Mouse (Mus musculus) hindbrain, embryonic 16.5 days (tissue): ENCODE data around the gene Pomgnt1. TPM values are rescaled to one million over a fixed set of nuclear protein-coding genes. Genes with fewer than 3 reads are reported as not detected.

Experiments
- ATAC-seq: fragments of 200-750 bp; cut with Nextera tagmentation; 2 replicates; pipeline ENCODE4 v1.8.0; 2017; ENCODE audit warnings: moderate TSS enrichment, moderate library complexity
- H3K27ac ChIP-seq: fragments of 300-500 bp; sonication (generic); 2 replicates; pipeline ENCODE4 v1.5.1; 2014; ENCODE audit warnings: low read depth, mild to moderate bottlenecking, control low read depth, low read length, moderate library complexity
- H3K27me3 ChIP-seq: fragments of 300-500 bp; sonication (generic); replicated peaks from 2 replicates; pipeline ENCODE4 v1.6.1; 2014; ENCODE audit warnings: low read length; ENCODE audit not compliant: control insufficient read depth, insufficient read depth
- H3K36me3 ChIP-seq: fragments of 300-500 bp; sonication (generic); 2 replicates; pipeline ENCODE4 v1.6.1; 2014; ENCODE audit warnings: mild to moderate bottlenecking, low read length, moderate library complexity, mixed read lengths; ENCODE audit not compliant: control insufficient read depth, insufficient read depth
- H3K4me1 ChIP-seq: fragments of 300-500 bp; sonication (generic); 2 replicates; pipeline ENCODE4 v1.6.1; 2014; ENCODE audit warnings: low read depth, low read length; ENCODE audit not compliant: control insufficient read depth, insufficient read depth
- H3K4me2 ChIP-seq: fragments of 300-500 bp; sonication (generic); 2 replicates; pipeline ENCODE4 v1.6.1; 2014; ENCODE audit warnings: mild to moderate bottlenecking, low read length, control low read depth, moderate library complexity
- H3K4me3 ChIP-seq: fragments of 300-500 bp; sonication (generic); 2 replicates; pipeline ENCODE4 v1.5.1; 2014; ENCODE audit warnings: mild to moderate bottlenecking, low read length, control low read depth, moderate library complexity
- H3K9ac ChIP-seq: fragments of 300-500 bp; sonication (generic); 2 replicates; pipeline ENCODE4 v1.6.1; 2014; ENCODE audit warnings: low read depth, mild to moderate bottlenecking, control low read depth, low read length, moderate library complexity
- H3K9me3 ChIP-seq: fragments of 300-500 bp; sonication (generic); 2 replicates; pipeline ENCODE4 v1.6.1; 2014; ENCODE audit warnings: mild to moderate bottlenecking, low read length, moderate library complexity; ENCODE audit not compliant: control insufficient read depth
- WGBS: fragments of 180-500 bp; shearing (Covaris S2); extraction: QIAGEN DNeasy Blood & Tissue Kit; methylation state at CpG from one replicate; pipeline ENCODE4 v1.1.7; 2014; 5-methylcytosine and 5-hydroxymethylcytosine counted together
- polyA plus RNA-seq: library from polyadenylated mRNA; unstranded; fragments of >200 nt; fragmentation: Nextera tagmentation; extraction: Ambion mirVana; gene quantifications from 2 replicates; pipeline ENCODE4 v1.2.1, GENCODE M21; 2015

Gene Pomgnt1
- polyA plus RNA-seq, 1 experiment from 2014 or later, result 68.2 TPM

DNA sequence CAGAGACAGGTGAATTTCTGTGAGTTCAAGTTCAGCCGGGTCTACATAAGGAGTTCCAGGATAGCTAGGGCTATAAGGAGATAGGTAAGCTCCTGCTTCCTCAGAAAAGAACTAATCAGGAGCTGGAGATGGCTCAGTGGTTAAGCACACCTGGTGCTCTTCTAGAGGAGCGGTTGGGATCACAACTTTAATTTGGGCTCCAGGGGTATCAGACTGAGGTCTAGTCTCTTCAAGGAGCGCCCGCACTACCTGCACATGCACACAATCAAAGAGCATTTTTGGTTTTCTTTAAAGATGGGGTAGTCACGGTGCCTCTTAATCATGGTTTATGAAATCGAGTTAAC, 26.1 kb downstream of the Pomgnt1 start:
- peak; percentile 21; the same call in 1 of the 2 replicates for ATAC-seq
- Histone ChIP-seq H3K27ac (peak overlapping the region; percentile 90), H3K36me3 (peaks cover 15% of the 10 kb centered on the region; the same call in 1 of the 2 replicates), H3K4me1 (peaks cover 11% of the 10 kb centered on the region), H3K9me3 (no peaks in the 10 kb centered on the region), H3K27me3 (no peaks in the 10 kb centered on the region), H3K9ac (peak overlapping the region; percentile 95), H3K4me3 (peak overlapping the region; percentile 83), H3K4me2 (peak overlapping the region; percentile 82)
- 24% methylated on average over 6 of the region's 6 CpGs for WGBS

DNA sequence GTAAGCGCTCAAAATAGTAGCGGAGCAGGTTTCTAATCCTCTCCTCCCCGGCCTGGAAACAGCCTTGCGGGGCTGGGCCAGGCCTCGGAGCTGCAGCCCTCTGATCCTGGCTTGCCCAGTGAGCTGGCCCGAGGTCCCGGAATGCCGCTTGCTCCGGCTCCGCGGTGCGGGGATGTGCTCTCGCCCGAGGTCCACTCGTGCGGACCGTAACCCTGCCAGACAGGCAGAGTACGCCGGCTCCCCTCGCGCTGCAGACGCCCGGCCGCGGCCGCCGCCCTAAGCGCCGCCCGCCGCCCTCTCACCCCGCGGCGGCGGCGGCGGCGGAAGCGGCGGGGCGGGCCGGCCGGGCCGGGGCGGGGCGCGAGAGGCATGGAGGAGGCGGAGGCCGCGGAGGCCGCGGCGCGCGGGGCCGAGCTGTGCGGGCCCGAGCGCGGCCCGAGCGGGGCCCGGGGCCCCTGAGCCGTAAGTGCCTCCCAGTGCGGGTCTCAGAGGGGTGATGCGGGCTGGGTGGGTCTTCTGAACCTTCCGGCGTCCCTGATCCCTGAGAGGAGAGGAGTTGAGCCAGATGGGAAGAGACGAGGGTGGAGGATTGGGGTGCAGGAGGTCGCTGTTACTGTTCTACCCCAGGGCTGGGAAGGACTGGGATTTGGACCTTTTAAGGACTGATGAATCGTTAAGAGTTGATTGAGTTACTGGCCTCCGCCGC, 26.7 kb downstream of the Pomgnt1 start:
- WGBS, result 0% methylated on average over 42 of the region's 73 CpGs
- ATAC-seq, result peak; percentile 92

DNA sequence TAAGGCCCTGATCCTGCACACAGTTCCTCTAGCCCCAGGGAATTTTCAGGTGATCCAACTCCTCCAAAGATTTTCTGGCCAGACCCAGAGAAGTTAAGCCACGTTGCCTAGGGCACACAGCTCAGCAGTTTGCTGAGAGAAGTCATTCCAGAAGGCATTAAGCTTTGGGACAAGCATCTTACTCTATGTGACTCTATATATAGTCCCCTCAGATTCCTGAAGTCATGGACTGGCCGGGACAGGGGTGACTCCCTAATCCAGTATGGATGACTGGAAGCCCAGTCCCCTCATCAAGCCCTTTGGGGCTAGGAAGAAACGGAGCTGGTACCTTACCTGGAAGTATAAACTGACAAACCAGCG, 27.2 kb downstream of the Pomgnt1 start:
- peak overlapping the region; percentile 90 for H3K27ac ChIP-seq
- H3K4me1 ChIP-seq, result peaks cover 11% of the 10 kb centered on the region
- H3K9me3 ChIP-seq, result no peaks in the 10 kb centered on the region
- peak overlapping the region; percentile 82 for H3K4me2 ChIP-seq
- no peaks in the 10 kb centered on the region for H3K27me3 ChIP-seq
- peak overlapping the region; percentile 95 for H3K9ac ChIP-seq
- peak overlapping the region; percentile 83 for H3K4me3 ChIP-seq
- ATAC-seq, result 0 out of 2 replicates have a peak, but pooled peaks have one; percentile 18
- WGBS, result 13% methylated on average over 4 of the region's 4 CpGs
- peaks cover 23% of the 10 kb centered on the region for H3K36me3 ChIP-seq

More for the DNA sequence above, 26.7 kb downstream of the Pomgnt1 start:
- H3K27me3 ChIP-seq, result no peaks in the 10 kb centered on the region
- H3K36me3 ChIP-seq, result peaks cover 20% of the 10 kb centered on the region; the same call in 1 of the 2 replicates
- H3K4me2 ChIP-seq, result peak overlapping the region; percentile 82
- peak overlapping the region; percentile 90 for H3K27ac ChIP-seq
- no peaks in the 10 kb centered on the region for H3K9me3 ChIP-seq
- peak overlapping the region; percentile 83 for H3K4me3 ChIP-seq
- peak overlapping the region; percentile 95 for H3K9ac ChIP-seq
- H3K4me1 ChIP-seq, result peaks cover 11% of the 10 kb centered on the region

DNA sequence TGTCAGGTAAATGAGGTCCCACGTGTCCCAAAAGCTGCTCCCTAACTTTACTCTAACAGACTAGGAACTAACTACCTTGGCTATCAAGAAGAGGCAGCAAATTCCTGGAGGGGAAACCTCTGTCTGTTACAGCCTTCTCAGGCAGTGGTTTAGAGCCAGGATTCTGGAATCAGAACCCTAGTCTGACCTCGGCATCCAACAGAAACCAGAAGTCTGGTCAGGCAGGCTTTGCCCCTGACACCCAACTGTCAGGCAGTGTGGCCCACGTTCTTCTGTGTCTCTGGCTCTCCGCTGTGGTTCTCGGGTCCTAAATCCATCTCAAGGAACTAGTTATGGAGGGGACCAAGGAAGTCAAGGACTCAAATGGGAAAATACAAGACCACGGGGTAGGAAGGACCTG, 27.6 kb downstream of the Pomgnt1 start, which contains the start of gene Lurap1:
Lurap1 (minus strand) TSS at position 101 of the 400 bp plus-strand sequence.
- Histone ChIP-seq H3K4me1 (peaks cover 11% of the 10 kb centered on the region), H3K36me3 (peaks cover 27% of the 10 kb centered on the region), H3K4me2 (peak within 1 kb of the TSS; percentile 82), H3K9me3 (no peaks in the 10 kb centered on the region), H3K4me3 (peak within 1 kb of the TSS; percentile 83), H3K27me3 (no peaks in the 10 kb centered on the region), H3K27ac (peak within 1 kb of the TSS; percentile 90), H3K9ac (peak within 1 kb of the TSS; percentile 95)
- WGBS, result 80% methylated on average over 6 of the region's 6 CpGs
- no peak for ATAC-seq

DNA sequence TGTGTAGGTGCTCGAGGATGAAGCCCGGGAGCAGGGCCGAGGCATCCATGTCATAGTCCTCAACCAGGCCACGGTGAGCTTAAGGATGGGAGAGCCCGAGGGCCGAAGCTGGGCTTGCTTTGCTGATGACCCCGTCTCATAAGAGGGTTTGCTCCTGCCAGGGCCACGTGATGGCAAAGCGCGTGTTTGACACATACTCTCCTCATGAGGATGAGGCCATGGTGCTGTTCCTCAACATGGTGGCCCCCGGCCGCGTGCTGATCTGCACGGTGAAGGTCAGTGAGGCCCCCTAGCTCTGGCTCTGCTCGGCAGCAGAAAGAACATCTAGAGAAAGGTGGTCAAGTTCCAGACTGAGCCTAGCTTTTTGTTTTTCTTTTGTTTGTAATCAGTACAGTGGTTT, 29.1 kb downstream of the Pomgnt1 start:
- no peak for ATAC-seq
- Histone ChIP-seq H3K36me3 (peaks cover 40% of the 10 kb centered on the region), H3K9me3 (no peaks in the 10 kb centered on the region), H3K4me2 (no peak overlapping the region), H3K27ac (no peak overlapping the region), H3K4me1 (peaks cover 11% of the 10 kb centered on the region), H3K4me3 (no peak overlapping the region), H3K27me3 (no peaks in the 10 kb centered on the region), H3K9ac (no peak overlapping the region)
- WGBS, result 96% methylated on average over 15 of the region's 15 CpGs

DNA sequence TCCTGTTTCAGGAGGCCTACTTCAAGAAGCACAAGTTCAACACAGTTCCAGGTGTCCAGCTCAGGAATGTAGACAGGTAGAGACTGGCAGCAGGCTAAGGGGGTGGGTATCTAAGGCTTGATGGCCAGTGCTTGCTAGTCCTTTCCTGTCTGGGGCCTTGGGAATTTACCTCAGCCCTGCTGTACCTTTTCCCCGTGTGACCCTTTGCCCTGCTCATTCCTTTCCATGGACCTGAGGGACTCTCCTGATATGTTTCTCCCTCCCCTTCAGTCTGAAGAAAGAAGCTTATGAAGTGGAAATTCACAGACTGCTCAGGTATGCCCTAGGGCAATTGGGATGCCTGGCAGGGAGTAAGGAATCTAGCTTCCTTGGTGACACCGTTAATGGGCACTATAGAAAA, 34.2 kb downstream of the Pomgnt1 start:
- ATAC-seq, result no peak
- H3K36me3 ChIP-seq, result peaks cover 46% of the 10 kb centered on the region
- H3K9ac ChIP-seq, result no peak overlapping the region
- no peaks in the 10 kb centered on the region for H3K27me3 ChIP-seq
- no peak overlapping the region for H3K27ac ChIP-seq
- no peaks in the 10 kb centered on the region for H3K9me3 ChIP-seq
- no peak overlapping the region for H3K4me2 ChIP-seq
- no peaks in the 10 kb centered on the region for H3K4me1 ChIP-seq
- H3K4me3 ChIP-seq, result no peak overlapping the region
- 92% methylated on average over 2 of the region's 2 CpGs for WGBS

DNA sequence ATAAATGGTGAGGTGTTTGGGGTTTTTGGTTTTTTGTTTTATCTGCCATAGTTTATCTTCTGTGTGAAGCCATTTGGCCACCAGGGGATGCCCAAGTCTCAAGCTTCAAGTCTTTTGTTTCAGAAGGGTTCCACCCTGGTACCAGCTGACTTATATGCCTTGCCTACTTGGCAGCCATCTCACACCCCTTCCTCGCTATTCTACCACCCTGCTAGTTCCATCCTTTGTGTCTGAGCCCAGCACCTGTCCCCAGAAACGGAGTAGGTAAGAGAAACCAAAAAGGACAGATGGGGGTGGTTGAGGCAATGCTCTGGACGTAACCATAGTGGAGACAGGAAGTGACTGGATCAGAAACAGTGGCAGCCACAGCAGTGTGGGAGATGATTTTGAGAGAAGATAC, 36.3 kb downstream of the Pomgnt1 start:
- WGBS, result 67% methylated on average over 3 of the region's 3 CpGs
- H3K36me3 ChIP-seq, result peaks cover 38% of the 10 kb centered on the region
- no peaks in the 10 kb centered on the region for H3K4me1 ChIP-seq
- no peak overlapping the region for H3K9ac ChIP-seq
- H3K4me2 ChIP-seq, result peak overlapping the region; percentile 13; the same call in 1 of the 2 replicates
- H3K4me3 ChIP-seq, result no peak overlapping the region
- no peaks in the 10 kb centered on the region for H3K27me3 ChIP-seq
- peak; percentile 64 for ATAC-seq
- no peak overlapping the region for H3K27ac ChIP-seq
- no peaks in the 10 kb centered on the region for H3K9me3 ChIP-seq

DNA sequence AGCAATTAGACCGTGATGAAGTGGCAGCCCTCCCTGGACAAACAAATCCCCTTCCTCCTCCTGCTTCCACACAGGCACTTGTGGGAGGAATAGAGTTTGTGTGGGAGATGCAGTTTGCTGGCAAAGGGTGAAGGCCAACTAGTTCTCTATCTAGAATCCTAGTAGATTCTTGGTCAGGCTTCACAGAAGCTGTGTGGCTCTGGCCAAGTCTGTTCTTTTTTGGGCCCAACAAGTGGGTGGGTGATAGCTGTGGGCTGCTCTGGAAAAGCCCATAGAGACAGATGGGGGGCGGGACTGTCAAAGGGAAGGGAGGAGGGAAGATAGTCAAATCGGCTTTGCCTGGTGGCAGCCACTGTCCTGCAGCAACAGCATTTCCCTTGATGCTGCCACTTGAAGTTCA, 37.1 kb downstream of the Pomgnt1 start:
- no peaks in the 10 kb centered on the region for H3K4me1 ChIP-seq
- no peak overlapping the region for H3K27ac ChIP-seq
- no peaks in the 10 kb centered on the region for H3K9me3 ChIP-seq
- peaks cover 32% of the 10 kb centered on the region for H3K36me3 ChIP-seq
- WGBS, result 90% methylated on average over 3 of the region's 3 CpGs
- ATAC-seq, result no peak
- no peak overlapping the region for H3K4me2 ChIP-seq
- H3K27me3 ChIP-seq, result no peaks in the 10 kb centered on the region
- H3K4me3 ChIP-seq, result no peak overlapping the region
- no peak overlapping the region for H3K9ac ChIP-seq

DNA sequence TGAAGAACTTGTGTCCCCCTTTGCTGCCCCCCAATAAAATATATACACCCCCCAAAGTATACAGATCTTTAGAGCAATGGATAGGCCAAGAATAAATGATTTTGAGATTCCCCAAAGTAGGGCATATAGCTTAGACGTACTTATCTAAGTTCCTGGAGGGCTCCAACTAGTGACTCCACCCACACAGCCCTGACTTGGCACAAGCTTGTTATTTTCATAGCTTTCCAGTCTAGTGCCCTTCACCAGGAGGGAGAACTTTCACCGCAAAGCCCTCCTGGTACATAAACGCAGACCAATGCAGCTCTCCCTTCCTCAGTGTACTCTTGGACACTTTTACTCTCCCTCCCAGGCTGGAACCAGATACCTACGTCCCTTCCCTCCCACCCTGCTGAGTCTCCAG, 38.5 kb downstream of the Pomgnt1 start:
- ATAC-seq, result no peak
- WGBS, result 78% methylated on average over 4 of the region's 4 CpGs
- Histone ChIP-seq H3K4me3 (no peak overlapping the region), H3K36me3 (peaks cover 19% of the 10 kb centered on the region), H3K27me3 (no peaks in the 10 kb centered on the region), H3K4me1 (no peaks in the 10 kb centered on the region), H3K27ac (no peak overlapping the region), H3K9ac (no peak overlapping the region; the same call in 1 of the 2 replicates), H3K4me2 (no peak overlapping the region), H3K9me3 (no peaks in the 10 kb centered on the region)
